Mouse (Mus musculus) kidney, postnatal 4 days (tissue): ENCODE data around the gene Pitpnm1.

Experiments
- DNase-seq, 2 experiments: peaks; one replicate each; pipeline ENCODE4 v3.0.0; 2021; ENCODE audit warnings: mixed read lengths in 2 of 2

Pitpnm1 gene

DNA sequence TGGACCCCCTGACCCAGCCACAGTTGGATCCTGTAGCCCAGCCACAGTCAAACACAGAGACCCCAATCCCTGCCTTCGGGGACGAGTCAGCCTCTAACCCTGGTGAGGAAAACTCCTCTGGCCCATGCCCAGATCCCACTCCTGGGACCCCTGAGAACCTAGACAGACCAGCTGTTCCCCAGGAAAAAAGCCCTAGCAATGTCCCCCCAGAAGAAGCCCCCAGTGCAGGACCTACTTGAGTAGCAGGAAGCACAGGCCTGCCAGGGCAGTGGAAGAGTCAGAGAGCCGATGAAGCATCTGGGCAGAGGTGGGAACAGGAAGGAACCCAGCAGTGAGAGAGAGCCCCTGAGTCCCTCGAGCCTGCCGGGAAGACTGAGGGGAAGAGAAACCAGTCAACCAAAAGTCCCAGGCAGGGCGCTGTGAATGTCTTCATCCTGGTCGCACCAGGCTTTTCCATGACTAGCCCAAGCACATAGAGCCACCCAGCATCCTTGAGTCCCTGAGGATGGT, 44.0 kb downstream of the Pitpnm1 start, which contains the start of gene Cabp4:
Gene Cabp4 (minus strand): TSS at position 275 of the 510 bp plus-strand sequence.
- no peak for DNase-seq

DNA sequence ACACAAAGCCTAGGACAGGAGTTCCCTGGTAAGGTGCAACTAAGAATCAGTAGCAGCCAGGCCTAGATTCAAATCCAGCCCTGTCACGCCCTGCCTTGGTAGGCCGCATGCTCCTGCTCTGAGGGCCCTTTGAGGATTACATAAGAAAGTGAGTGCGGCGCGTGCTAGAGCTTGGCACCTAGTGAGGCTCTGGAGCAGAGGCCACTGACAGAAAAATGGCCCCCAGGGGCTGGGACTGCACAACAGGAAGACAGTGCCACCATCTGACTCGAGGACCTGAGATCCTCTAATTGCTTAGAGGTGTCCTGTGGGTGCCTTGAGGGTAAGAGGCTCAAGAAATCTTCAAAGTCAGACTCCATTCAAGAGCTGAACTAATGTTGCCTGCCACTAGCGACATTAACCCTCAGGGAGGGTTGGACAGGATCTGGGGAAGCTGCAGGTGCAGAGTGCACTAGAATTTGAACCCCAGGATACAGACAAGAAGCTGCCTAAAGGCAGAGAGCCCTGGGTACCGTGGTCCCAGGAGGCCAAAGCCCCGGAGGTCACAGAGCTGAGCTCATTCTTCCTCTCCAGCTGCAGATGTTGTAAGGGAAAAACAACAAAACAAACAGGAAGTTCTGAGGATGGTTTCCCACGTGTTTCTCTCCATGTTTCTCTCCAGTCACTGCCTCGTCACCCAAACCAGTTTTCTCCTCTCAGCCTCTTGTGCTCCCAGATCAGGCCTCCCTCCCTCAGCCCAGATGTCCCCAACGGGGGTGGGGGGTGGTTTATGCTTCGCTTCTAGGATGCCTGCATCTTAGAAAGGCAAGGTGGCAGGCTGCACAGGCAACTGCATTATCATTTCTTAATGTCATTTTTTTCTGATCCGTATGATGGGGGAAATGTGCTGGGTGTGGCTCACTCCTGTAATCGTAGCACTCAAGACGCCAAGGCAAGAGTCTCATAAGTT, 45.0 kb downstream of the Pitpnm1 start:
- DNase-seq: no peak

DNA sequence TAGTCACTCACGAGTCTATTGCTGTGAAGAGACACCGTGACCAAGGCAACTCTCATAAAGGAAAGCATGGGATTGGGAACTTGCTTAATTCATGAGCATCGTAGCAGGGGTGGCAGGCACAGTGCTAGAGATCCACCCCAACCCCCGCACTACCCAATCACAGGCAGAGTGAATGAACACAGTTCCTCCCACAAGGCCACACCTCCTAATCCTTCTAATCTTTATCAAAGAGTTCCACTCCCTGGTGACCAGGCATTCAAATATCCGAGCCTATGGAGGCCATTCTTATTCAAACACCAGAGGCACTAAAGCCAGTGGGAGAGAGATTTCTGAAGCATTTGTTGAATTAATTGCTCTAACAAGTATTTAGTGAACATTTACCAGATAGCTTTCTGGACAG, 46.1 kb downstream of the Pitpnm1 start:
- DNase-seq: no peak

DNA sequence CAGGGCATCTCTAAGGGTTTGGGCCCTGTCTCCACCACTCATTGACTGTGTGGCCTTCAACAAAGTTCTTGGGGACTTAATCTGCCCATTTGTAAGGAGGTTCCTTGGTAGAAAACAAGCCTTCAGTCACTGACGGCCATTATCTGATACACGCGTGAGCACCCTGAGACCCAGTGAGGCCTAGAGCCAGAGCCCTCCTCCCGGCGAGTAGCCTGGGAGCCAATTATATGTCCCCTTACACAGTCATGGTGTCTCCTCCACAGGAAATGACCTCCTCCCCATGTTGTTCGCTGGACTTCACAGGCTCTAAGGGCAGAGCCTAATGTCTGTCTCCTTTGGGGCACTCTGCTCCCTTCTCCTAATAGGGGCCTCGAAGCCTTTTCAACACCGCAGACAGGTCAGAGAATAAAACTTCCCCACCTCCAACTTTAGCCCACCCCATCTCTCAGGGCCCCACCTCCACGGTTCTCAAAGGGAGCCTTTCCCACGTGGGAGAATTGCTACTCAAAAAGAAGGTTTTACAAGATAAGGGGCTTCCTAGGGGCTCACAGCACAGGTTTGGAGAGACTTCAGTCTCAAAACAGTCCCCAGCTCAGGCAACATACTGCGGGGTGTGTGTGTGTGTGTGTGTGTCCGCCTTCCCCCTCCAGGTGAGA, 46.7 kb downstream of the Pitpnm1 start:
- DNase-seq: no peak

DNA sequence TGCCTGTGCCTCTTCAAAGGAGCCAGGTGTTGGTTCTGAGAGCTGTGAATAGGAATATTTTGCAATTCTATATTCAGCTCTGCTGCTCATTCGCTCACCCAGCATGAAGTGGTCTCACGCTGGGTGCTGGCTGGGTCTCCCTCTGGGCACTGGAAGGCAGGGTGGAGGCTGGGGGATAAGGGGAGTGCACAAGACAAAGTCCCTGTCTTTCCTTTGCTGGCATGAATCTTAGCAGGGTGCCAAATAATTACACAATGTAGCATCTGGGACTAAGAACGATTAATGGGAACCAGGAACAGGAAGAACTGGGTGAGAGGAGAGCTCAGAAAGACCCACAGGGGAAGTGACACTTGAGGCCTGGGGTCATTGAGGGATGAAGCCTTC, 47.2 kb downstream of the Pitpnm1 start:
- no peak for DNase-seq

DNA sequence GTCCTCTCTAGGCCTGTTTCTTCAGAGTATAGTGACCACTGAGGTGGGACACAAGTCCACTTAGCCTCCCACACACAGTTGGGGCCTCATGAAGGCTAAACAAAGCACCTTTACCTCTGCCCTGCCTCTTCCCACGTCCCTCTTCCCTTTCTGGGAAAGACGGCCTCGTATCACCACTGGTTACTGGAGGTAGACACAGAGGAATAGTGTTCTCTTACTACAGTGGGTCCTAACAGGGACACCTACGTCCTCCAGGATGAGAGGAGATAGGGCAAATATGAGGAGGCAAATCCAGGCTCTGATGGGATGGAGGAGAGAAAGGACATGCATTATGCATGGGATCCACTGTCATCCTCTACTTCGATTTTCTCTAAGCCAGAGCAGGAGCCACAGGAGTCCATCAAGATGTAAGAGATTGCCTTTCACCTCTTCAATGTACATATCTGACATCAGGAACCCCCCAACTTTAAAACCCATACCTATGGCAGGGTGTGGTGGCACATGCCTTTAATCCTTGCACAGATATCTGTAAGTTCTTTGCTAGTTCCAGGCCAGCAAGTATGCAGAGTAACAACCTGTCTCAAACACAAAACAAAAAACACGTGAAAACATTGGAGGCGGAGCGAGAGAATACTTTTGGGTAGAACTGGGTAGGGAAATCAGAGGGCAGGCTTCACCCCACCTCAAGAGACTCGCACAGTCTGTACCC, 48.1 kb downstream of the Pitpnm1 start:
- no peak for DNase-seq

DNA sequence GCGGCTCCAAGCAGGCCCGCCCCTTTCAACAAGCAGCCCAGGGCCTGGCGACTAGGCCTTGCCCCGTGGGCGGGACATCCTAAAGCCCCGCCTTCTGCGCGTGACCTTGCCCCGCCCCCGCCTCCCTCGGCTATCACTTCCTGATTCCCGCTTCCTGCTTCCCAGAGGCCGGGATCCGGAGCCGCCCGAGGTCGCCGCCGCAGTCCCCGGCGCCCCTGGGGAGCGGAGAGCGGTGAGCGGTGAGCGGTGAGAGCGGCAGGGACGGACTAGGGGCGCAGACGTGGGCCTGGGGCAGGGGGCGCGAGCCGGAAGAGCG, 48.7 kb downstream of the Pitpnm1 start, which contains the start of gene Coro1b:
Gene Coro1b (plus strand): TSS at position 129 of the 316 bp plus-strand sequence.
- peak; percentile 99 for DNase-seq

DNA sequence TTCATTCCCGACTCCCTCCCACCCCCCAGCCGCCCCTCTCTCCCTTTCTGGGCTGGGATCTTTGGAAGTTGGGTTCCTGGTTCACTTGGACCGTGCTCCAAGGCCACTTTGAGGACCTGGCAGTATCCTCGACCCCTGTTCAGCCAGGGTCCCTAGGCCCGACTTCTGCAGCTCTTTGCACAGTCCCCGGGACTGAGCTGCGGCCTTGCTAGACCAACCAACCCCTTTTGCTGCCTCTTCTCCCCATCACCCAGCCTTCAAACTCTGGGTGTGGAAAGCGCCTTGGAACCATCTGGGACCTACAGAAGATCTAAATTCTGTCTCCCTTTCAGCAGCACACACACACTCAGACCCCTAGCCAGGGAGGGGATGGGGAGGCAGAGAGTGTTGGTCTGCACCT, 49.0 kb downstream of the Pitpnm1 start:
- DNase-seq: peak; percentile 41 to 58

DNA sequence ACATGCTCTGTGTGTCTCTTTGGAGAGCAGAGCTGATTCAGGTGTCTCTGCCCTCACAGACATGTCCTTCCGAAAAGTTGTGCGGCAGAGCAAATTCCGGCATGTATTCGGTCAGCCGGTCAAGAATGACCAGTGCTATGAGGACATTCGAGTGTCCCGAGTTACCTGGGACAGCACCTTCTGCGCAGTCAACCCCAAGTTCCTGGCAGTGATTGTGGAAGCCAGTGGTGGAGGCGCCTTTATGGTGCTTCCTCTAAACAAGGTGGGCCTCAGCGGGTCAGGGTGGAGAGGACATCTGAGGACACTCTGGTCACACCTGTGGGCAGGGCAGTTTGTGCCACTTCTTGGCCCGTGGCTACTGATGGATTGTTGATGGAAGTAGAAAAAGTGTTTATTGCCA, 49.5 kb downstream of the Pitpnm1 start:
- DNase-seq: no peak

DNA sequence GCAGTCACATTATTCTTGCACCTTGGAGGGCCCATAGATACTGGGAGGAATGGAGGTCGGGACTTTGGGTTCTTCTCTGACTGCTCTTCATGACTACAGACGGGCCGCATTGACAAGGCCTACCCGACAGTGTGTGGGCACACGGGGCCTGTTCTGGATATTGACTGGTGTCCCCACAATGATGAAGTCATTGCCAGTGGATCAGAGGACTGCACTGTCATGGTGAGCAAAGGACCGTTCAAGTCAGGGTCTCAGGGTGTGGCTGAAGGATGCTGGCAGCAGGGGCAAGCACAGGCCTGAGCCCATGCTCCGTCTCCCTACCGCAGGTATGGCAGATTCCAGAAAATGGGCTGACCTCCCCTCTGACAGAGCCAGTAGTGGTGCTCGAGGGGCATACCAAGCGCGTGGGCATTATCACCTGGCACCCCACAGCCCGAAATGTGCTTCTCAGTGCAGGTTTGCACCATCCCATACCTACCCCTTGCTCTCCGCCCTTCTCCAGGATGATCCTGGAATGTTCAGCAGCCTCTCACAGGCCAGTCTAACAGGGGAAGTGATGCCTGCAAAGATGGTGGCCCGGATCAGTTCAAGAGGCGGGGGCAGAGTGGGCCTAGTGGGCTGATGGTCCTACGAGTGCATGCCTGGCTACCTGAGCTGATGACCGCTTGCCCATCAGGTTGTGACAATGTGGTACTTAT, 50.1 kb downstream of the Pitpnm1 start:
- no peak for DNase-seq

DNA sequence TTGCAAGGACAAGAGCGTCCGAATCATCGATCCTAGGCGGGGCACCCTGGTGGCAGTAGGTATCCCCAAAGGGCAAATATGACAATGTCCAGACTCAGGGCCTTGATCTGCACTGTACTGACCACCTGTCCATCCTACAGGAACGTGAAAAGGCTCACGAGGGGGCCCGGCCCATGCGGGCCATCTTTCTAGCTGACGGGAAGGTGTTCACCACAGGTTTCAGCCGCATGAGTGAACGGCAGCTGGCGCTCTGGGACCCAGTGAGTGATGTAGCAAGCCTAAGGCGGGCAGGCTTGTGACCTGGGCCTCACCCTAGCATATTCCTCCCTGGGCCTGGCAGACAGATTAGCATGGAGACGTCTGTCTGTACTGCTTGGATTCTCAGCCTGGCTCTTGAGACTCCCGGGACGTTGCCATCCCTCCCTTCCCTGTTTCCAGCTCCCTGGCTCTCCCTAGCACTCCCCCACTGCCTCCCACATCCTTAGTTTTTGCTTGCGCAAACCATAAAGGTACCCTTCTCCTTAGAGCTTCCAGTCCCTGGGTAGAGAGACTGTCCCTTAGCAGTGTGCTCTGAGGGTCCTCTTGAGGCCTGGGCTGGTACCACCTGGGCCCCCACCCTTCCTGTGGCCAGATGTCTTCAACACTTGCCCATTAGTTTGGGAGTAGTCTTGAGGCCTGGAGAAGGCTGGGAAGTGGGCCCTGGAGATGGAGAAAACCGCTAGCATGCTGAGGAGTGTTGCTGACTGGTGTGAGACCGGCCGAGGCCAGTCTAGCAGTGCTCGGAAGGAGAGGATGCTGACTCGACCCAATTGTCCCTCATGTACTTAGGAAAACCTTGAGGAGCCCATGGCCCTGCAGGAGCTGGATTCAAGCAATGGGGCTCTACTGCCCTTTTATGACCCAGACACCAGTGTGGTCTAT, 51.0 kb downstream of the Pitpnm1 start:
- peak in 1 of 2 experiments; percentile 55 for DNase-seq

DNA sequence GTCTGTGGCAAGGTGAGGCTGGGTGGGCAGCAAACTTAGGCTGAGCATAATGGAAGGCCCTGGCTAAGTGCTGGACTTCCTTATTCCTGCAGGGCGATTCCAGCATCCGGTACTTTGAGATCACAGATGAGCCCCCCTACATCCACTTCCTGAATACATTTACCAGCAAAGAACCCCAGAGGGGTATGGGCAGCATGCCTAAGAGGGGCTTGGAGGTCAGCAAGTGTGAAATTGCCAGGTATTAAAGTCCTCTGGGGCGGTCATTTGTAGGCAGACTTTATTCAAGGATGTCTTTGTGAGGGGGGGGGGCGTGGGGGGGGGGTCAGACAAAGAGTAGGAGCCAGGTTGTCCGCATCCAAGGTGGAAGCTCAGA, 51.7 kb downstream of the Pitpnm1 start:
- no peak for DNase-seq

DNA sequence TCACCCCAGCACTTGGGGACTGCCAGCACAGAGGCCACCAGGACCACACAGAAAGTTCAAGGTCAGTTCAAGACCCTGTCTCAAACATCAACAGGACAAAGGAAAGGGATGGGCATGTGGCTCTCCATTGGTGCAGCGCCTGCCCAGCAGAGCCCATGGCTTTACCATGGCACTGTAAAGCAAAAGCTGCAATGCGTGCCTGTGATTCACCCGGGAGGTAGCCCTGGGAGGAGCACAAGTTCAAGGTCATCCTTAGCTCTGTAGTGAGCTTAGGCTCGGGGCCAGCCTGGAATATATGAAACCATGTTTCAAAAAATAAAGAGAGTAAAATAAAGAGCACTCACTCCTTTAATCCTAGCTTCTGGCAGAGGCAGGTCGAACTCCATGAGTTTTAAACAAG, 52.1 kb downstream of the Pitpnm1 start:
- no peak for DNase-seq

DNA sequence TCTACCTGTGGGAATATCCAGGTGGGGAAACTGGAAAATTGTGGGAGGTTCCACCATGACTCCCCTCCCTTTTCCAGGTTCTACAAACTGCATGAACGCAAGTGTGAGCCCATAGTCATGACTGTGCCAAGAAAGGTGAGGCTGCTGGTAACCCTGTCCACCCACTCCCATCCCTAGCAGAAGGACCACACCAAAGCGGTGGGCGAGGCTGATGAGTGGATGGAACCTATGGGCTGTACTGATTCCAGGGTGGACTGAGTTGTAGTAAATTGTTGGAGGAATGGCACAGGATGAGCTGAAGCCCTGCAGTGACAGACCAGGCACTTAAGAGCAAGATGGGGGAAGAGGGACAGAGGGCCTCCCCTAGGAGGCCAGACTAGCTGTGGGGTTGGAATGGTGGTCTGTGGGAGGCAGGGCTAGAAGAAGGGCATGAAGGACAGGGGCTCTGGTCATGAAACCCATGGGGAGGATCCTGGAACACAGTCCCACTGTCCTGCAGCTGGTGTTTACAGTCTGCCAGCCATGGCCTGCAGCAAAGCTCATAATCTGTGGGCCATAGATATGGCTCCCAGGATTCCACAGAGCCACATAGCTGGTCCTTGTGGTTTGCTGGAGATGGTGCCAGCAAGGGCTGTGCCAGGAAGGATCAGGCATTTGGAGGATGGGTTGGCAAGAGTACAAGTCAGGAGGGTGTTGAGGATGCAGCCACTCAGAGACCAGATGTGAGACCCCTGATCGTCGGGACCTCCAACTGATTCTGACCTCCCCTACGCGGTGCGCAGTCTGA, 52.8 kb downstream of the Pitpnm1 start:
- no peak for DNase-seq

DNA sequence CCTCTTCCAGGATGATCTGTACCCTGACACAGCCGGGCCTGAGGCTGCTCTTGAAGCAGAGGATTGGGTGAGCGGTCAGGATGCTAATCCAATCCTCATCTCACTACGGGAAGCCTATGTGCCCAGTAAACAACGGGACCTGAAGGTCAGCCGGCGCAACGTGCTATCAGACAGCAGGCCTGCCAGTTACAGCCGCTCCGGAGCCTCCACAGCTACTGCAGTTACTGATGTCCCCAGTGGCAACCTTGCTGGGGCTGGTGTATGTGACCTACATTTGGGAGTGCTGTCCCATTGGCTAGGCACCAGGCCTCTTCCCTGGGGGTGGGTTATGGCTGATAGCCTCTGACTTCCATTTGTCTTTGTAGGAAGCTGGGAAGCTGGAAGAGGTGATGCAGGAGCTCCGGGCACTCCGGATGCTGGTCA, 53.4 kb downstream of the Pitpnm1 start, which contains the start of gene Ptprcap:
Gene Ptprcap (plus strand): TSS at position 373 of the 423 bp plus-strand sequence.
- DNase-seq: no peak

DNA sequence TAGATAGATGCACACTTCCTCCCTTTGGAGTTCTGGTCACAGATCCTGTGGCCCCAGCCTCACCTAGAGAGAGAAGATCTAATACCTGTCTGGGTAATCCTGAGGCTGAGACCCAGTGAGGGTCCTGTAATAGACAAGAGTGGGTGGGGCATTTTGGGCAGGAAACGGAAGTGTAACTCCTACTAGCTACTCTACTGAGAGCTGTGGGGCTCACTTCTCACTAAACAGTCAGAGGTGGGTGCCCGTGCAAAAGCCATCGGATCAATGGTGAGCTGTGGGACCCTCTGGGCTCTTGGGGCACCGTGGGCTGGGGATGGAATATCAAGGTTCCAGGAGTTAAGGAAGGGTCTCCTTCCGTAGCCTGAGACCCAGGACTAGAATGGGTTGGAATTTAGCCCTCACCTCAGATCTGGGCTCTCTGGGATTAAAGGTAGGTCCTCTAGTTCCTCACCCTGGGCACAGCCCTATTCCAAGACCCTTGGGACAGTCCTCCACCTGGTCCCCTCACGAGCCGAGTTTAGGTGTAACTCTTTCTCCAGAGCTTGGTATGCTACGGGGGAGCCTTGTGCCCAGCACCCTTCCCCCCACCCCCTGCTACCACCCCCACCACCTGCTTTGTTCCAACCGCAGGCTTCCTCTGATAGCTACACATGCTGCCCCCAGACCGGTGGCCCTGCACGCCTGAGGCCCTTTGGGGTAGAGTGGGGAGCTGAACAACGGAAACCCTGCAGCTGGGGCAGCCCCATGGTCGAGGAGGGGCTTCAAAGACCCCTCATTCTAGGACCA, 54.8 kb downstream of the Pitpnm1 start:
- DNase-seq: no peak

DNA sequence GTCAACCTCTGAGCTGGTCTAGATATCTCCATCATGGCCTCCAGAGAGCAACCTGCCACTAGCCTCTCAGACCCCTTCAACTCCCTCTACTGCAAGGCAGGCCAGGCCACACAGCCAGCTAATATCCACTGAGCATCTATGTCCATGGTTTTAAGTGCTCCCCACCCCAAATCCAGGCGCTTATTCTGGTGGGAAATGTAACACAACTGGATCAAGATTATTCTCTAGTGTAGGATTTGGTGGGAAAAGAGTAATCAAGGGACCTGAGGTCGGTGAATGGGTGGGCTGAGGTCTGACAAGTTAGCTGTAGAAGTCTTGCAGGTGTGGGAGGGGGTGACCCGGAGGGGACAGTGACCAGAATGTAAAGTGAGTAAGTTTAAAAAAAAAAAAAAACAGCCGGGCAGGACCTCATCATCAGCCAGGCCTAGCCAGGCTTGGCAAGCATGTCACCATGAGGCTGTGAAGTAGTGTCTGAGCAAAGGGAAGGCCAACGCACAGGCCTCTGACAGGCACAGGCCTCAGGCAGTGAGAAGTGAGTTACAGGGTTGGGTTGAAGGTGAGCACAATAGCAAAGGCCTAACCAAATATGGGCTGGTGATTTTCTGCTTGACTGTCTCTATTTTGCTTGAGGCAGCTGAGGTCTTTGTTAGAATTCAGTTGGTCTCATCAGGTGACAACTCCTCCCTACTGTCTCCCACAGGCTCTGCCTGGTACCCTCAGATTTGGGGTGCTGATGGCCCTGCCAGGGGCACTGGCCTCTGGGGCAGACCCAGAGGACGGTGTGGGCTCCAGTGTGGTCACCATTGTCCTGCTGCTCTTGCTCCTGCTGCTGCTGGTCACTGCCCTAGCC, 55.6 kb downstream of the Pitpnm1 start:
- no peak for DNase-seq

DNA sequence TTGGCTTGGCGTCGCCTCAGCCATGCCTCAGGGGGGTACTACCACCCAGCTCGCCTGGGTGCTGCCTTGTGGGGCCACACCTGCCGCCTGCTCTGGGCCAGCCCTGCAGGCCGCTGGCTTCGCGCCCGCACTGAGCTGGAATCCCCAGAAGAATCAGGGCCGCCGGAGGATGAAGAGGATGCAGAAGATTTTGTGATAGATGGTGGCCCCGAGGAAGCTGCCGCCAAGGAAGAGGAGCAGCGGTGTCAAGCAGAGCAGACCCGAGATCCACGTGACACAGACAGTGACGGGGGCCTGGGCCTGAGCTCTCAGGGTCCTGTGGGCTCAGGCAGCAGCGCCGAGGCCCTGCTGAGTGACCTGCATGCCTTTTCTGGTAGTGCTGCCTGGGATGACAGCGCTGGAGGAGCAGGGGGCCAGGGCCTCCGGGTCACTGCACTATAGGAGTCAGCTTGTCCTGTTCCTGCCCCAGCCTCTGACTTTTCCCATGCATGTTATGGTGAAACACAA, 56.3 kb downstream of the Pitpnm1 start:
- no peak for DNase-seq

DNA sequence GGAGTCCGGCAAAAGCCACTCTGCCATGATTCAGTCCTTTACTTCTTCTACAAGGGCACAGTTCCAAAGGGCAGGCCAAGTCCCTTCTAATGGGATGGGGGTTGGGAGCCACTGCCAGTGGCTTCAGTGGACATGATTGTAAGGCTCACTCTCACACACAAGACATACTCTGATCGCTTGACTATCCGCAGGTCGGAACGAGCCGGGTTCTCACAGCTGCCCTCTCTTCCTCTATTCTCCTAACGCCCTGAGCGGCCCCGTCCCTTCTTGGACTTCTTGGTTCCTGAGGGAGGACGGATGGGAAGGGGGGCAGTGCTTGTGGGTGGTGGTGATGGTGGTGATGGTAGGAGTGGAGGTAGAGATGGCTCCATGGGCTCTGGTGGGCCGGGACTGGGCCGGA, 57.0 kb downstream of the Pitpnm1 start:
- DNase-seq: no peak
